Comparison of ENCODE assay signal across 27 mouse cellular contexts in the genomic region with DNA sequence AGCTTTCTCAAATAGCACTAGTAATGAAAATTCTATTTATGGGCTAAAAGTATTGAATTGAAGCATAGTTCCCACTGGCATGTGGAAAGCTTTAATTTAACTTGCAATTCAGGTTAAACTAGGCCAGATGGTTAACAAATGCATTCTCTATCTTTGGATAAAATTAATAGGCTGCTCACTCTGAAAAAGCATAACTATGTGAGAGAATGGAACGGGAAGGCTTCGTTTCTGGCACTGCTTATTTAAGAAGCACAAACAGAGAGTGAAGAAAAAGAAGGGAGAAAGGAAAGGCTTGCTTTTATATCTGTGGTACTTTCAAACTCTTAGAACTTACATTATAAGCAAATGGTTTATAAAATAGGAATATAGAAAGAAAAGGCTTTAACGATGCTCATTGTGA.
DNase-seq lines count a peak whose midpoint lies in the region; ATAC-seq lines count a peak whose summit lies in the region.
"Had no signal": no experiment of that assay in that cellular context is flagged by ENCODE, and none has a peak within 500 bp of the region (broad histone marks: within the 10 kb centered on the region; RNA-seq: fewer than 3 reads in every experiment).

No protein-coding gene starts in this region.

- ATAC-seq in forebrain, embryonic 14.5 days = no peak
- ATAC-seq: CD4-positive, CD25-positive, alpha-beta regulatory T cell, adult 4 months; forebrain, embryonic 15.5 days; hindbrain, postnatal 0 days; inflammation-experienced regulatory T-cells, adult 6 months; intestine, embryonic 16.5 days had no signal

- H3K9me3 ChIP-seq in forebrain, embryonic 14.5 days (replicated peaks; ENCODE audit: control insufficient read depth, low read length) = no peaks in the 10 kb centered on the region
- H3K9me3 ChIP-seq in forebrain, embryonic 10.5 days = no peaks in the 10 kb centered on the region
- H3K9me3 ChIP-seq: embryonic facial prominence, embryonic 10.5 days; embryonic facial prominence, embryonic 13.5 days; forebrain, embryonic 15.5 days; heart, embryonic 13.5 days had no signal

- H3K4me2 ChIP-seq in forebrain, embryonic 14.5 days (ENCODE audit: low read length) = no peak overlapping the region
- H3K4me2 ChIP-seq: embryonic facial prominence, embryonic 13.5 days; forebrain, embryonic 15.5 days; heart, embryonic 13.5 days; hindbrain, embryonic 14.5 days had no signal

- H3K27me3 ChIP-seq in forebrain, embryonic 14.5 days (replicated peaks; ENCODE audit: control insufficient read depth, insufficient read depth, low read length) = no peaks in the 10 kb centered on the region
- no peaks in the 10 kb centered on the region for H3K27me3 ChIP-seq in forebrain, embryonic 10.5 days (ENCODE audit: poor library complexity, severe bottlenecking)
- H3K27me3 ChIP-seq: embryonic facial prominence, embryonic 13.5 days; forebrain, embryonic 15.5 days; heart, embryonic 13.5 days had no signal

- H3K27ac ChIP-seq in forebrain, embryonic 14.5 days (ENCODE audit: low read depth, low read length) = no peak overlapping the region
- H3K27ac ChIP-seq in forebrain, embryonic 10.5 days = no peak overlapping the region
- H3K27ac ChIP-seq: embryonic facial prominence, embryonic 10.5 days; embryonic facial prominence, embryonic 13.5 days; forebrain, embryonic 15.5 days; heart, embryonic 13.5 days; hindbrain, embryonic 14.5 days; hindbrain, postnatal 0 days had no signal

- peak; percentile 13 for DNase-seq in forebrain, embryonic 14.5 days (ENCODE audit: low spot score)
- DNase-seq in forebrain, embryonic 10.5 days (ENCODE audit: extremely low spot score, low spot score) = no peak
- DNase-seq in layer of hippocampus, adult 9-10 months (ENCODE audit: low spot score) = peak; percentile 2
- no peak for DNase-seq in layer of hippocampus, postnatal 10 days (ENCODE audit: low spot score in 2 of 2)
- peak; percentile 49 for DNase-seq in telencephalon, adult 2 months (ENCODE audit: low read depth, low spot score)
- DNase-seq in kidney, adult 8-10 months = no peak
- DNase-seq: adrenal gland, adult 2 months; adrenal gland, postnatal 25 days; cerebellum, adult 11-12 months; cerebellum, adult 8-10 months; cerebellum, postnatal 36 days; embryo, embryonic 11 days; gastrocnemius, postnatal 25 days; heart, adult 18-20 months; heart, postnatal 14 days; heart, postnatal 4 days; kidney, adult 18-20 months had no signal

- H3K4me1 ChIP-seq in forebrain, embryonic 14.5 days (ENCODE audit: control insufficient read depth, insufficient read depth, low read length) = no peaks in the 10 kb centered on the region
- H3K4me1 ChIP-seq in forebrain, embryonic 10.5 days = no peaks in the 10 kb centered on the region
- H3K4me1 ChIP-seq: embryonic facial prominence, embryonic 10.5 days; embryonic facial prominence, embryonic 13.5 days; heart, embryonic 13.5 days had no signal

- H3K9ac ChIP-seq in forebrain, embryonic 14.5 days (ENCODE audit: low read length) = no peak overlapping the region
- H3K9ac ChIP-seq: embryonic facial prominence, embryonic 13.5 days; forebrain, embryonic 15.5 days; heart, embryonic 13.5 days; hindbrain, embryonic 14.5 days had no signal

- no peak overlapping the region for H3K4me3 ChIP-seq in forebrain, embryonic 14.5 days (ENCODE audit: low read depth, low read length)
- no peak overlapping the region for H3K4me3 ChIP-seq in forebrain, embryonic 10.5 days
- H3K4me3 ChIP-seq: embryonic facial prominence, embryonic 10.5 days; embryonic facial prominence, embryonic 13.5 days; erythroblast, embryonic 14.5 days; forebrain, embryonic 15.5 days; heart, embryonic 13.5 days had no signal

- H3K36me3 ChIP-seq in forebrain, embryonic 14.5 days (ENCODE audit: control insufficient read depth, insufficient read depth, low read length) = no peaks in the 10 kb centered on the region
- no peaks in the 10 kb centered on the region for H3K36me3 ChIP-seq in forebrain, embryonic 10.5 days (replicated peaks)
- H3K36me3 ChIP-seq: embryonic facial prominence, embryonic 10.5 days; embryonic facial prominence, embryonic 13.5 days; forebrain, embryonic 15.5 days; heart, embryonic 13.5 days had no signal

- 46% methylated on average over 3 of the region's 3 CpGs for WGBS in forebrain, embryonic 14.5 days
- 86% methylated on average over 3 of the region's 3 CpGs for WGBS in forebrain, embryonic 10.5 days

Comparison
In these comparisons a context has a peak if more than half of its experiments do, and no peak if none do; other contexts are left out.
1. DNase-seq: peak in forebrain, embryonic 14.5 days (single experiment), layer of hippocampus, adult 9-10 months (single experiment) and telencephalon, adult 2 months (single experiment); none in forebrain, embryonic 10.5 days (single experiment), layer of hippocampus, postnatal 10 days (0 of 2) and kidney, adult 8-10 months (0 of 2).